Mouse (Mus musculus): ENCODE measurements around the gene Lypd6b.

DNA sequence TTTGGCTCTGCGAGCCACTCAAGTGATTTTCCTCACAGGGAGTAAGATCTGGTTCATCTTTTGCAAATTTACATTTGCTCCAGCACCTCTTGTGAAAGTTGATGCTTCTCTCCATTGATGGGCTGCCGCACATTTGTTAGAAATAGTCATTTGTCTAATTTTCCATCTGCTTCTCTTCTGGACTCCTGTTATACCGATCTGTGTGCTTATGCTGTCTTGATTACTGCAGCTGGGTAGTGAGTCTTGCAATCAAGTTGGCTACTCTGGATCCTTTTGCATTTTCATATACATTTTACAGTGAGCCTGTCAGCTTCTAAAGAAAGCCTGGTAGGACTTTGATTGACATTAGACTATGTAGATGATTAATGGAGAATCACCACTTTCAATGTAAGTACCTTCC, 59.4 kb downstream of the Lypd6b start:
- TF ChIP-seq POLR2A (IDR thresholded peaks at IDR 0.05; ENCODE audit: control insufficient read depth, low read depth, low read length) (no peak), CTCF (IDR thresholded peaks at IDR 0.05; ENCODE audit: control insufficient read depth, insufficient read depth, insufficient replicate concordance, low read depth, low read length) (no peak)

Measured in testis, adult 2 months (tissue).